Mouse (Mus musculus) kidney, embryonic 16.5 days (tissue): ENCODE results near the gene Foxj3. TPM values are rescaled to one million over a fixed set of nuclear protein-coding genes. Genes with fewer than 3 reads are reported as not detected.
A peak's percentile ranks its signal among the peaks of the same experiment; 100 is the strongest.

ENCODE experiments used
- ATAC-seq: fragments of 200-750 bp; cut with Nextera tagmentation; 2 replicates; pipeline ENCODE4 v1.8.0; 2017; ENCODE audit warnings: moderate TSS enrichment; ENCODE audit not compliant: low FRiP score, low TSS enrichment
- H3K27ac ChIP-seq: fragments of 300-500 bp; sonication (generic); 2 replicates; pipeline ENCODE4 v1.5.1; 2014; ENCODE audit warnings: low read length
- H3K27me3 ChIP-seq: fragments of 300-500 bp; sonication (generic); 2 replicates; pipeline ENCODE4 v1.6.1; 2014; ENCODE audit warnings: low read length, control low read depth, mixed read lengths; ENCODE audit not compliant: insufficient read depth
- H3K36me3 ChIP-seq: fragments of 300-500 bp; sonication (generic); 2 replicates; pipeline ENCODE4 v1.6.1; 2014; ENCODE audit warnings: low read length, control low read depth, mixed read lengths; ENCODE audit not compliant: insufficient read depth
- H3K4me1 ChIP-seq: fragments of 300-500 bp; sonication (generic); 2 replicates; pipeline ENCODE4 v1.6.1; 2014; ENCODE audit warnings: low read length, control low read depth, mixed read lengths; ENCODE audit not compliant: insufficient read depth
- H3K4me2 ChIP-seq: fragments of 300-500 bp; sonication (generic); replicated peaks from 2 replicates; pipeline ENCODE4 v1.6.1; 2014; ENCODE audit warnings: low read depth, low read length
- H3K4me3 ChIP-seq: fragments of 300-500 bp; sonication (generic); 2 replicates; pipeline ENCODE4 v1.5.1; 2014; ENCODE audit warnings: mild to moderate bottlenecking, low read length
- H3K9ac ChIP-seq: fragments of 300-500 bp; sonication (generic); replicated peaks from 2 replicates; pipeline ENCODE4 v1.6.1; 2014; ENCODE audit warnings: low read length
- H3K9me3 ChIP-seq: fragments of 300-500 bp; sonication (generic); 2 replicates; pipeline ENCODE4 v1.6.1; 2016; ENCODE audit warnings: low read length, control low read depth
- WGBS: fragments of 180-500 bp; shearing (Covaris S2); extraction: QIAGEN DNeasy Blood & Tissue Kit; methylation state at CpG from one replicate; pipeline ENCODE4 v1.1.7; 2014; 5-methylcytosine and 5-hydroxymethylcytosine counted together
- polyA plus RNA-seq: library from polyadenylated mRNA; unstranded; fragments of >200 nt; fragmentation: Nextera tagmentation; extraction: Ambion mirVana; gene quantifications from 2 replicates; pipeline ENCODE4 v1.2.1, GENCODE M21; 2015

Gene Foxj3
- polyA plus RNA-seq, 1 experiment from 2014 or later, result 25.4 TPM

- Histone ChIP-seq H3K4me2 (no peak overlapping the region), H3K4me1 (no peaks in the 10 kb centered on the region), H3K9me3 (no peaks in the 10 kb centered on the region), H3K27me3 (no peaks in the 10 kb centered on the region), H3K4me3 (no peak overlapping the region), H3K36me3 (no peaks in the 10 kb centered on the region), H3K9ac (no peak overlapping the region), H3K27ac (no peak overlapping the region)
- ATAC-seq, result no peak
- WGBS, result 78% methylated on average over 2 of the region's 2 CpGs
Observed at GRCm38 (mm10) chr4:119524466-119524865, 12.3 kb upstream of the Foxj3 start.

- no peaks in the 10 kb centered on the region for H3K9me3 ChIP-seq
- no peak overlapping the region for H3K27ac ChIP-seq
- H3K9ac ChIP-seq, result no peak overlapping the region
- H3K36me3 ChIP-seq, result no peaks in the 10 kb centered on the region
- H3K4me2 ChIP-seq, result no peak overlapping the region
- H3K27me3 ChIP-seq, result no peaks in the 10 kb centered on the region
- no peak overlapping the region for H3K4me3 ChIP-seq
- ATAC-seq, result no peak
- no peaks in the 10 kb centered on the region for H3K4me1 ChIP-seq
Observed at GRCm38 (mm10) chr4:119526329-119526845, 10.4 kb upstream of the Foxj3 start.

GRCm38 (mm10) chr4:119531813-119532212 is 5.0 kb upstream of the Foxj3 start:
- no peaks in the 10 kb centered on the region for H3K27me3 ChIP-seq
- ATAC-seq, result no peak
- 77% methylated on average over 2 of the region's 2 CpGs for WGBS
- no peak overlapping the region for H3K4me2 ChIP-seq
- no peaks in the 10 kb centered on the region for H3K36me3 ChIP-seq
- no peak overlapping the region for H3K27ac ChIP-seq
- H3K4me3 ChIP-seq, result no peak overlapping the region
- H3K9me3 ChIP-seq, result no peaks in the 10 kb centered on the region
- H3K9ac ChIP-seq, result no peak overlapping the region
- H3K4me1 ChIP-seq, result no peaks in the 10 kb centered on the region

GRCm38 (mm10) chr4:119535103-119535502 is 1.7 kb upstream of the Foxj3 start:
- Histone ChIP-seq H3K4me3 (no peak overlapping the region), H3K36me3 (no peaks in the 10 kb centered on the region), H3K9me3 (no peaks in the 10 kb centered on the region), H3K9ac (no peak overlapping the region), H3K4me1 (peaks cover 8% of the 10 kb centered on the region), H3K4me2 (no peak overlapping the region), H3K27me3 (no peaks in the 10 kb centered on the region), H3K27ac (no peak overlapping the region)
- 72% methylated on average over 4 of the region's 4 CpGs for WGBS
- no peak for ATAC-seq

- no peak overlapping the region for H3K27ac ChIP-seq
Observed at GRCm38 (mm10) chr4:119537436-119537835, 632 bp downstream of the Foxj3 start.

GRCm38 (mm10) chr4:119539031-119539824 is 2.4 kb downstream of the Foxj3 start, which contains the start of gene Frg2f1:
Frg2f1 (minus strand) TSS chr4:119539529.
- Histone ChIP-seq H3K4me1 (peaks cover 21% of the 10 kb centered on the region), H3K9me3 (no peaks in the 10 kb centered on the region), H3K27me3 (no peaks in the 10 kb centered on the region), H3K4me3 (peak within 1 kb of the TSS; percentile 97), H3K27ac (peak within 1 kb of the TSS; percentile 98), H3K36me3 (no peaks in the 10 kb centered on the region), H3K4me2 (peak within 1 kb of the TSS; percentile 79), H3K9ac (peak within 1 kb of the TSS; percentile 98)
- WGBS, result 1% methylated on average over 57 of the region's 85 CpGs
- peak; percentile 92 for ATAC-seq

More at GRCm38 (mm10) chr4:119537436-119537835, 632 bp downstream of the Foxj3 start:
- no peak overlapping the region for H3K4me2 ChIP-seq
- no peak overlapping the region for H3K9ac ChIP-seq
- WGBS, result 62% methylated on average over 4 of the region's 4 CpGs
- H3K27me3 ChIP-seq, result no peaks in the 10 kb centered on the region
- no peaks in the 10 kb centered on the region for H3K9me3 ChIP-seq
- H3K36me3 ChIP-seq, result no peaks in the 10 kb centered on the region
- H3K4me1 ChIP-seq, result peaks cover 21% of the 10 kb centered on the region
- H3K4me3 ChIP-seq, result no peak overlapping the region
- no peak for ATAC-seq

- peaks cover 21% of the 10 kb centered on the region for H3K4me1 ChIP-seq
- H3K36me3 ChIP-seq, result no peaks in the 10 kb centered on the region
- ATAC-seq, result peak; percentile 87
- 1% methylated on average over 48 of the region's 76 CpGs for WGBS
- H3K9me3 ChIP-seq, result no peaks in the 10 kb centered on the region
- no peaks in the 10 kb centered on the region for H3K27me3 ChIP-seq
- H3K9ac ChIP-seq, result peak overlapping the region; percentile 98
- peak overlapping the region; percentile 79 for H3K4me2 ChIP-seq
- H3K4me3 ChIP-seq, result peak overlapping the region; percentile 97
- H3K27ac ChIP-seq, result peak overlapping the region; percentile 98
Observed at GRCm38 (mm10) chr4:119539836-119540532, 3.2 kb downstream of the Foxj3 start.

- no peak for ATAC-seq
- Histone ChIP-seq H3K4me3 (peak overlapping the region; percentile 97), H3K36me3 (no peaks in the 10 kb centered on the region), H3K27ac (peak overlapping the region; percentile 98), H3K4me1 (peaks cover 21% of the 10 kb centered on the region), H3K9ac (peak overlapping the region; percentile 98), H3K27me3 (no peaks in the 10 kb centered on the region), H3K4me2 (peak overlapping the region; percentile 79), H3K9me3 (no peaks in the 10 kb centered on the region)
- WGBS, result 6% methylated on average over 10 of the region's 10 CpGs
Observed at GRCm38 (mm10) chr4:119540533-119540890, 3.7 kb downstream of the Foxj3 start.

- Histone ChIP-seq H3K27ac (no peak overlapping the region), H3K4me2 (no peak overlapping the region), H3K4me1 (peaks cover 8% of the 10 kb centered on the region), H3K36me3 (no peaks in the 10 kb centered on the region), H3K4me3 (no peak overlapping the region), H3K9ac (no peak overlapping the region), H3K9me3 (no peaks in the 10 kb centered on the region), H3K27me3 (no peaks in the 10 kb centered on the region)
- ATAC-seq, result no peak
- 59% methylated on average over 1 of the region's 1 CpGs for WGBS
Observed at GRCm38 (mm10) chr4:119550864-119551263, 14.1 kb downstream of the Foxj3 start.

- H3K27me3 ChIP-seq, result no peaks in the 10 kb centered on the region
- no peaks in the 10 kb centered on the region for H3K9me3 ChIP-seq
- 42% methylated on average over 2 of the region's 2 CpGs for WGBS
- peaks cover 8% of the 10 kb centered on the region for H3K4me1 ChIP-seq
- no peak overlapping the region for H3K27ac ChIP-seq
- H3K36me3 ChIP-seq, result no peaks in the 10 kb centered on the region
- no peak overlapping the region for H3K9ac ChIP-seq
- no peak overlapping the region for H3K4me3 ChIP-seq
- no peak overlapping the region for H3K4me2 ChIP-seq
- peak; percentile 63 for ATAC-seq
Observed at GRCm38 (mm10) chr4:119555466-119555865, 18.7 kb downstream of the Foxj3 start.
